ENCODE assay signal across 20 mouse cellular contexts in the genomic region with DNA sequence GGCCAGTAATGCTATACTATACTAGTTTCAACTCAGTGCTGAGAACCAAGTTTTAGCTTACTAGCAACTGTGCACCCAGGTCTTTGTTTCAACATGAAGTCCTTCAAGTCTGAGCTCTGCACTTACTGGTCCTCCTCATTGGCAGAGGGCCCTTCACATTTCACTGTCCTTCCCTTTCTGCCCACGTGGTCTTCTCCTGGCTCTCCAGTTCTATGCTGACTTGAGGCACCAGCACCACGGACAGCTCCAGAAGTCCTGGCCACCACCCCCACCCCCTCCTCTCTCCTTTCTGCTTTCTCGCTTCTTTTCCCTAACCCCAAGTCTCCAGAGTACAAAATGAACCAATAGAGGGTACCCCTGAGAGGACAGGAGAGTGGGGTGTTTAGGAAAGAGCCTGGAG. TPM values are rescaled to one million over a fixed set of nuclear protein-coding genes. Genes with fewer than 3 reads are reported as not detected.
DNase-seq lines count a peak whose midpoint lies in the region; ATAC-seq and TF ChIP-seq lines count a peak whose summit lies in the region.
"Had no signal": no experiment of that assay in that cellular context is flagged by ENCODE, and none has a peak within 500 bp of the region (broad histone marks: within the 10 kb centered on the region; RNA-seq: fewer than 3 reads in every experiment).

No protein-coding gene starts in this region.

- in situ Hi-C loops in CH12.LX (cut with MboI; ENCODE audit: low pct_ligation_motif_present, low pct_unique_long_range_greater_than_20kb, low sequenced_read_pairs) = loop anchor here (25.0 kb wide), 2 partner anchors 323 to 523 kb away; partner anchors contain the start of genes Asic4 and Ptprn

- H3K9ac ChIP-seq in CH12.LX (ENCODE audit: insufficient read depth, low read depth) = no peak overlapping the region
- no peak overlapping the region for H3K9ac ChIP-seq in embryonic facial prominence, embryonic 11.5 days (replicated peaks; ENCODE audit: low read length)
- H3K9ac ChIP-seq: liver, embryonic 15.5 days had no signal

- no peaks in the 10 kb centered on the region for H3K36me3 ChIP-seq in CH12.LX (replicated peaks in 1 of 2; ENCODE audit: control insufficient read depth in 1 of 2, insufficient read depth in 1 of 2, low read length in 1 of 2)
- H3K36me3 ChIP-seq in embryonic facial prominence, embryonic 11.5 days (replicated peaks; ENCODE audit: control insufficient read depth, insufficient read depth, low read depth, low read length) = no peaks in the 10 kb centered on the region
- H3K36me3 ChIP-seq: hindbrain, embryonic 10.5 days; liver, embryonic 15.5 days had no signal

- ATAC-seq in embryonic facial prominence, embryonic 11.5 days (replicated peaks; ENCODE audit: insufficient number of reproducible peaks, low FRiP score, low TSS enrichment, low read depth) = no peak
- ATAC-seq: forebrain, embryonic 16.5 days; intestine, embryonic 16.5 days had no signal

- TF ChIP-seq EP300 in CH12.LX (IDR thresholded peaks at IDR 0.05; ENCODE audit: low read length) = no peak

- no peaks in the 10 kb centered on the region for H3K79me2 ChIP-seq in CH12.LX (replicated peaks; ENCODE audit: control insufficient read depth, extremely low read depth, insufficient read depth, poor library complexity, severe bottlenecking)

- no peak overlapping the region for H3K4me3 ChIP-seq in CH12.LX (replicated peaks in 1 of 3; ENCODE audit: low read depth in 2 of 3, low read length in 2 of 3, poor library complexity in 1 of 3)
- H3K4me3 ChIP-seq in embryonic facial prominence, embryonic 11.5 days (ENCODE audit: low read depth, low read length) = no peak overlapping the region
- H3K4me3 ChIP-seq: erythroblast, embryonic 14.5 days; hindbrain, embryonic 10.5 days; liver, embryonic 15.5 days had no signal

- no peaks in the 10 kb centered on the region for H3K9me3 ChIP-seq in CH12.LX (replicated peaks; ENCODE audit: low read length)
- no peaks in the 10 kb centered on the region for H3K9me3 ChIP-seq in embryonic facial prominence, embryonic 11.5 days (replicated peaks; ENCODE audit: control insufficient read depth, low read length)
- H3K9me3 ChIP-seq: hindbrain, embryonic 10.5 days; liver, embryonic 15.5 days had no signal

- no peak for TF ChIP-seq RAD21 in CH12.LX (IDR thresholded peaks at IDR 0.05; ENCODE audit: low read depth, low read length)

- no peak overlapping the region for H3K4me2 ChIP-seq in CH12.LX (ENCODE audit: insufficient read depth, low read depth, poor library complexity, severe bottlenecking)
- H3K4me2 ChIP-seq in embryonic facial prominence, embryonic 11.5 days (ENCODE audit: low read depth, low read length) = no peak overlapping the region
- H3K4me2 ChIP-seq: heart, embryonic 11.5 days; liver, embryonic 15.5 days had no signal

- no peak for TF ChIP-seq CTCF in CH12.LX (conservative IDR thresholded peaks at IDR 0.05 in 1 of 2, IDR thresholded peaks at IDR 0.05 in 1 of 2; ENCODE audit: low read depth in 2 of 2, low read length in 2 of 2)

- TF ChIP-seq POLR2A in CH12.LX (IDR thresholded peaks at IDR 0.05; ENCODE audit: low read depth, low read length) = no peak

- H3K27ac ChIP-seq in CH12.LX (ENCODE audit: insufficient read depth, low read depth) = no peak overlapping the region
- no peak overlapping the region for H3K27ac ChIP-seq in embryonic facial prominence, embryonic 11.5 days (replicated peaks; ENCODE audit: low read depth, low read length)
- H3K27ac ChIP-seq: hindbrain, embryonic 10.5 days; liver, embryonic 15.5 days had no signal

- WGBS in embryonic facial prominence, embryonic 11.5 days = 0% methylated on average over 3 of the region's 3 CpGs

- no peaks in the 10 kb centered on the region for H3K4me1 ChIP-seq in CH12.LX (ENCODE audit: control insufficient read depth in 1 of 2, insufficient read depth in 2 of 2)
- no peaks in the 10 kb centered on the region for H3K4me1 ChIP-seq in embryonic facial prominence, embryonic 11.5 days (ENCODE audit: control insufficient read depth, insufficient read depth, low read length)
- H3K4me1 ChIP-seq: hindbrain, embryonic 10.5 days; liver, embryonic 15.5 days had no signal

- peaks cover 89% of the 10 kb centered on the region for H3K27me3 ChIP-seq in CH12.LX (replicated peaks)
- 0 out of 2 replicates have a peak, but pooled peaks cover 3% of the 10 kb centered on the region for H3K27me3 ChIP-seq in embryonic facial prominence, embryonic 11.5 days (ENCODE audit: control insufficient read depth, insufficient read depth, low read length)

- dilution Hi-C loops in CH12.LX (cut with MboI; ENCODE audit: extremely low pct_ligation_motif_present, extremely low pct_unique_long_range_greater_than_20kb, low sequenced_read_pairs) = no loop called here

- DNase-seq in kidney, postnatal 25 days = peak; percentile 57 to 60
- no peak for DNase-seq in kidney, adult 11 months
- peak; percentile 28 for DNase-seq in 416B (ENCODE audit: low read depth)
- no peak for DNase-seq in CH12.LX (ENCODE audit: extremely low read depth)
- peak; percentile 51 for DNase-seq in embryonic facial prominence, embryonic 11.5 days (ENCODE audit: low spot score)
- DNase-seq in thymus, postnatal 36 days = no peak
- DNase-seq in testis, postnatal 10 days (ENCODE audit: low spot score) = no peak
- DNase-seq: cerebellum, adult 11-12 months; gastrocnemius, postnatal 14 days; left cerebral cortex, postnatal 4 days; right cerebral cortex, postnatal 14 days had no signal

TF ChIP-seq in CH12.LX, 34 proteins besides CTCF, POLR2A, EP300 and RAD21:
- TF ChIP-seq MYC (IDR thresholded peaks at IDR 0.05; ENCODE audit: low read depth, low read length) (no peak), ZMIZ1 (IDR thresholded peaks at IDR 0.05; ENCODE audit: low read depth, low read length) (no peak), TBP (conservative IDR thresholded peaks at IDR 0.05; ENCODE audit: low read depth, low read length) (no peak), RCOR1 (conservative IDR thresholded peaks at IDR 0.05; ENCODE audit: low read depth, low read length) (no peak), JUND (conservative IDR thresholded peaks at IDR 0.05; ENCODE audit: low read depth, low read length) (no peak), MAX (IDR thresholded peaks at IDR 0.05; ENCODE audit: low read length) (no peak), MXI1 (IDR thresholded peaks at IDR 0.05; ENCODE audit: low read depth, low read length) (peak; percentile 50; the same call in 1 of the 2 replicates), PAX5 (IDR thresholded peaks at IDR 0.05; ENCODE audit: low read length) (no peak), ZNF384 (IDR thresholded peaks at IDR 0.05; ENCODE audit: low read depth, low read length) (no peak), E2F4 (IDR thresholded peaks at IDR 0.05; ENCODE audit: insufficient replicate concordance, low read depth, low read length) (no peak), TCF12 (IDR thresholded peaks at IDR 0.05; ENCODE audit: low read depth, low read length) (no peak), CHD2 (IDR thresholded peaks at IDR 0.05; ENCODE audit: low read length) (peak; percentile 12; the same call in 1 of the 2 replicates)

RNA-seq across cellular contexts. Expression of gene Cfap65, which starts 4.4 kb away (rescaled TPM):
- total RNA-seq in CH12.LX (2012; rRNA removed) = not detected in 2 replicates
- 0.04 TPM in 1 of 2 replicates, not detected in the other for total RNA-seq in CH12.LX (2014; rRNA removed)
- not detected in 2 replicates for polyA plus RNA-seq in CH12.LX (2012; ENCODE audit: insufficient read length, low read depth)
- polyA plus RNA-seq in embryonic facial prominence, embryonic 11.5 days (2014; fragmentation: Nextera tagmentation; extraction: Ambion mirVana) = 0.06 TPM in 1 of 2 replicates, not detected in the other
- total RNA-seq: gastrocnemius, postnatal 14 days; megakaryocyte-erythroid progenitor cell, adult 5-6 weeks; neutrophil, adult 5-6 weeks had no signal
- polyA plus RNA-seq: erythroblast, embryonic 14.5 days; heart, embryonic 11.5 days; liver, embryonic 15.5 days had no signal

RNA-seq across cellular contexts. Expression of gene Ihh, which starts 11.7 kb away (rescaled TPM):
- total RNA-seq in CH12.LX (2012; rRNA removed) (not detected in 2 replicates), CH12.LX (2014; rRNA removed) (not detected in 2 replicates)
- not detected in 2 replicates for polyA plus RNA-seq in CH12.LX (2012; ENCODE audit: insufficient read length, low read depth)
- polyA plus RNA-seq in embryonic facial prominence, embryonic 11.5 days (2014; fragmentation: Nextera tagmentation; extraction: Ambion mirVana) = 0.32 TPM in 1 of 2 replicates, not detected in the other
- total RNA-seq: megakaryocyte-erythroid progenitor cell, adult 5-6 weeks; neutrophil, adult 5-6 weeks had no signal

RNA-seq across cellular contexts. Expression of gene Cryba2, which starts 46.8 kb away (rescaled TPM):
- total RNA-seq in CH12.LX (2012; rRNA removed) (0.55 TPM in 1 of 2 replicates, not detected in the other), CH12.LX (2014; rRNA removed) (not detected in 2 replicates)
- 0.30 and 0.78 TPM in 2 replicates for polyA plus RNA-seq in CH12.LX (2012; ENCODE audit: insufficient read length, low read depth)
- polyA plus RNA-seq in embryonic facial prominence, embryonic 11.5 days (2014; fragmentation: Nextera tagmentation; extraction: Ambion mirVana) = 0.62 and 5.2 TPM in 2 replicates
- total RNA-seq: gastrocnemius, postnatal 14 days; left cerebral cortex, postnatal 4 days; megakaryocyte-erythroid progenitor cell, adult 5-6 weeks; neutrophil, adult 5-6 weeks had no signal
- polyA plus RNA-seq: erythroblast, embryonic 14.5 days; forebrain, embryonic 16.5 days; heart, embryonic 11.5 days; hindbrain, embryonic 10.5 days; liver, embryonic 15.5 days had no signal

RNA-seq across cellular contexts. Expression of gene Fev, which starts 54.5 kb away (rescaled TPM):
- total RNA-seq in CH12.LX (2012; rRNA removed) = not detected in 2 replicates
- not detected in 2 replicates for total RNA-seq in CH12.LX (2014; rRNA removed)
- polyA plus RNA-seq in CH12.LX (2012; ENCODE audit: insufficient read length, low read depth) = not detected in 2 replicates
- polyA plus RNA-seq in embryonic facial prominence, embryonic 11.5 days (2014; fragmentation: Nextera tagmentation; extraction: Ambion mirVana) = 0.40 and 0.62 TPM in 2 replicates
- total RNA-seq: gastrocnemius, postnatal 14 days; layer of hippocampus, postnatal 25 days; left cerebral cortex, postnatal 4 days; megakaryocyte-erythroid progenitor cell, adult 5-6 weeks; neutrophil, adult 5-6 weeks had no signal
- polyA plus RNA-seq: erythroblast, embryonic 14.5 days; forebrain, embryonic 16.5 days had no signal

Comparison
In these comparisons a context has a peak if more than half of its experiments do, and no peak if none do; other contexts are left out.
1. DNase-seq: peak in kidney, postnatal 25 days (2 of 2), 416B (single experiment) and embryonic facial prominence, embryonic 11.5 days (single experiment); none in kidney, adult 11 months (single experiment), CH12.LX (single experiment), thymus, postnatal 36 days (0 of 2) and testis, postnatal 10 days (single experiment).